Mouse (Mus musculus) olfactory bulb, adult 2 months (tissue): Measurements from ENCODE around the gene Hist2h2be.
A peak's percentile ranks its signal among the peaks of the same experiment; 100 is the strongest.

Source experiments
- CTCF ChIP-seq: fragments of 200-500 bp; IDR thresholded peaks from 2 replicates; pipeline ENCODE4 v1.5.1; 2012; ENCODE audit warnings: low read depth, mild to moderate bottlenecking, low read length, moderate library complexity; ENCODE audit not compliant: insufficient read depth
- POLR2A ChIP-seq: fragments of 200-500 bp; IDR thresholded peaks from 2 replicates; pipeline ENCODE4 v1.6.1; 2012; ENCODE audit warnings: mild to moderate bottlenecking, low read depth, low read length, moderate library complexity; ENCODE audit not compliant: insufficient read depth

GRCm38 (mm10) chr3:96263558-96264403 is 42.9 kb downstream of the Hist2h2be start:
- TF ChIP-seq CTCF (peak; percentile 14), POLR2A (no peak)
